Mouse (Mus musculus): ENCODE measurements around the gene Nav2. TPM values are rescaled to one million over a fixed set of nuclear protein-coding genes. Genes with fewer than 3 reads are reported as not detected.

Nav2 gene
- total RNA-seq, 2 experiments from 2014 or later, result 77.1 to 106 TPM

- peak; percentile 89 to 93 for DNase-seq (ENCODE audit: low spot score in 2 of 2)
- intact Hi-C loops (cut with DNase I), result loop anchor here (1.0 to 10.0 kb wide), 3 partner anchors 192 to 306 kb away; no protein-coding TSS in a partner anchor
These were observed 212.6 kb downstream of the Nav2 start for GRCm38 (mm10) chr7:49120935-49121691.

- intact Hi-C loops (cut with DNase I), result loop anchor here (1.0 to 10.0 kb wide), 2 partner anchors 308 to 371 kb away; no protein-coding TSS in a partner anchor
These were observed 214.0 kb downstream of the Nav2 start for GRCm38 (mm10) chr7:49122498-49122897.

GRCm38 (mm10) chr7:49125545-49125944, 217.0 kb downstream of the Nav2 start:
- DNase-seq (ENCODE audit: low spot score in 2 of 2), result peak; percentile 44 to 58
- intact Hi-C loops (cut with DNase I), result loop anchor here (10.0 kb wide), 1 partner anchor 311 kb away; no protein-coding TSS in a partner anchor

More at GRCm38 (mm10) chr7:49122498-49122897, 214.0 kb downstream of the Nav2 start:
- DNase-seq (ENCODE audit: low spot score in 2 of 2), result peak in 1 of 2 experiments; percentile 36

GRCm38 (mm10) chr7:49128224-49128623, 219.7 kb downstream of the Nav2 start:
- intact Hi-C loops (cut with DNase I), result loop anchor here (10.0 kb wide), 1 partner anchor 313 kb away; no protein-coding TSS in a partner anchor
- DNase-seq (ENCODE audit: low spot score in 2 of 2), result no peak

- peak; percentile 91 to 97 for DNase-seq (ENCODE audit: low spot score in 2 of 2)
- intact Hi-C loops (cut with DNase I), result loop anchor here (1.0 to 2.0 kb wide), 4 partner anchors 56 to 294 kb away; no protein-coding TSS in a partner anchor
These were observed 224.4 kb downstream of the Nav2 start for GRCm38 (mm10) chr7:49132851-49133351.

GRCm38 (mm10) chr7:49134396-49134795, 225.9 kb downstream of the Nav2 start:
- intact Hi-C loops (cut with DNase I), result no loop called here
- DNase-seq (ENCODE audit: low spot score in 2 of 2), result no peak

- no peak for DNase-seq (ENCODE audit: low spot score in 2 of 2)
- intact Hi-C loops (cut with DNase I), result no loop called here
These were observed 231.2 kb downstream of the Nav2 start for GRCm38 (mm10) chr7:49139762-49140161.

- intact Hi-C loops (cut with DNase I), result no loop called here
- DNase-seq (ENCODE audit: low spot score in 2 of 2), result no peak
These were observed 235.4 kb downstream of the Nav2 start for GRCm38 (mm10) chr7:49143966-49144365.

GRCm38 (mm10) chr7:49145749-49146670, 237.5 kb downstream of the Nav2 start:
- intact Hi-C loops (cut with DNase I), result loop anchor here (2.0 to 5.0 kb wide), 3 partner anchors 41 to 221 kb away; no protein-coding TSS in a partner anchor
- DNase-seq (ENCODE audit: low spot score in 2 of 2), result peak; percentile 70 to 90

GRCm38 (mm10) chr7:49152297-49152696, 243.8 kb downstream of the Nav2 start:
- intact Hi-C loops (cut with DNase I), result loop anchor here (2.0 kb wide), 1 partner anchor 39 kb away; no protein-coding TSS in a partner anchor
- peak; percentile 49 to 81 for DNase-seq (ENCODE audit: low spot score in 2 of 2)

- DNase-seq (ENCODE audit: low spot score in 2 of 2), result peak in 1 of 2 experiments; percentile 46
- intact Hi-C loops (cut with DNase I), result loop anchor here (2.0 kb wide), 1 partner anchor 38 kb away; no protein-coding TSS in a partner anchor
These were observed 244.2 kb downstream of the Nav2 start for GRCm38 (mm10) chr7:49152713-49153112.

GRCm38 (mm10) chr7:49158641-49159381, 250.3 kb downstream of the Nav2 start:
- intact Hi-C loops (cut with DNase I), result no loop called here
- DNase-seq (ENCODE audit: low spot score in 2 of 2), result no peak

- no peak for DNase-seq (ENCODE audit: low spot score in 2 of 2)
- intact Hi-C loops (cut with DNase I), result no loop called here
These were observed 251.4 kb downstream of the Nav2 start for GRCm38 (mm10) chr7:49159646-49160555.

- DNase-seq (ENCODE audit: low spot score in 2 of 2), result no peak
- intact Hi-C loops (cut with DNase I), result no loop called here
These were observed 253.6 kb downstream of the Nav2 start for GRCm38 (mm10) chr7:49162079-49162478.

GRCm38 (mm10) chr7:49163789-49164188, 255.3 kb downstream of the Nav2 start:
- intact Hi-C loops (cut with DNase I), result no loop called here
- DNase-seq (ENCODE audit: low spot score in 2 of 2), result no peak

- DNase-seq (ENCODE audit: low spot score in 2 of 2), result no peak
- intact Hi-C loops (cut with DNase I), result no loop called here
These were observed 256.4 kb downstream of the Nav2 start for GRCm38 (mm10) chr7:49164868-49165267.

GRCm38 (mm10) chr7:49172926-49173325, 264.4 kb downstream of the Nav2 start:
- intact Hi-C loops (cut with DNase I), result no loop called here
- no peak for DNase-seq (ENCODE audit: low spot score in 2 of 2)
